Mouse (Mus musculus): Measurements from ENCODE around the gene Gm37240.

DNA sequence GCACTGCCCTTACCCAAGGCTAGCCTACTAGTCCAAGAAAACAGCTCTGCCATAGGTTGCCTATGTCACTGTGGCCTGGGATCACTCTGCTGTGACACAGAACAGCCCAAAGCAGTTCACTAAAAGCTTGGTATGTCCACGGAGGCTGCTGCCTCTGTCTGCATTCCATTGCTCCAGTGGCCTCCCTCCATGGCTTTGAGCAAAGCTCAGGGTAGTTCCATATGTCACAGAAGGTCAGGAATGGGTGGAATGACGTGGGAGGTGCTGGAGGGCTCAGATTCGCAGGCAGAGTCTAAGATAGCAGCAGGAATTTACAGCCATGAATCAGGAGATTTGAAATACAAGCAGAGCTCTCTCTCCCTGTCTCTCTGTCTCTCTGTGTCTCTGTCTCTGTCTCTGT, 514.3 kb downstream of the Gm37240 start:
- TF ChIP-seq ZC3H11A (IDR thresholded peaks at IDR 0.05; ENCODE audit: borderline replicate concordance, low read depth, low read length): no peak
- no peak for TF ChIP-seq CHD2 (IDR thresholded peaks at IDR 0.05; ENCODE audit: low read depth, low read length)
- TF ChIP-seq MAFK (IDR thresholded peaks at IDR 0.05; ENCODE audit: insufficient read depth, low read depth, low read length): no peak

Data from ES-E14 (cell line).